Mouse (Mus musculus): ENCODE results near the gene Cs. TPM values are rescaled to one million over a fixed set of nuclear protein-coding genes. Genes with fewer than 3 reads are reported as not detected.

The Cs gene
- total and polyA plus RNA-seq, 3 experiments, result 947 to 1,148 (median 1,091) TPM

- intact Hi-C loops (cut with DNase I), result no loop called here
- DNase-seq, result no peak
- Histone ChIP-seq H3K27ac (no peak overlapping the region), H3K9ac (ENCODE audit: low read depth, low read length) (no peak overlapping the region), H3K4me3 (no peak overlapping the region), H3K36me3 (ENCODE audit: control insufficient read depth, insufficient read depth, low read length) (peaks cover 6% of the 10 kb centered on the region; the same call in 1 of the 2 replicates), H3K79me2 (replicated peaks; ENCODE audit: control insufficient read depth, insufficient read depth, low read length) (no peaks in the 10 kb centered on the region), H3K27me3 (ENCODE audit: control insufficient read depth, insufficient read depth, low read length) (no peaks in the 10 kb centered on the region), H3K4me1 (ENCODE audit: control insufficient read depth, insufficient read depth, low read length) (peaks cover 10% of the 10 kb centered on the region)
- WGBS, result 82% methylated on average over 5 of the region's 5 CpGs
- TF ChIP-seq POLR2A (IDR thresholded peaks at IDR 0.05; ENCODE audit: insufficient read depth, low read depth, low read length), result no peak
- TF ChIP-seq EP300 (IDR thresholded peaks at IDR 0.05; ENCODE audit: insufficient read depth, low read depth, low read length), result no peak
- no peak for TF ChIP-seq CTCF (IDR thresholded peaks at IDR 0.05)
These were observed 43.0 kb downstream of the Cs start for GRCm38 (mm10) chr10:128380565-128380964.

GRCm38 (mm10) chr10:128382482-128382881, 44.9 kb downstream of the Cs start:
- DNase-seq, result no peak
- H3K79me2 ChIP-seq (replicated peaks; ENCODE audit: control insufficient read depth, insufficient read depth, low read length), result no peaks in the 10 kb centered on the region
- WGBS, result 86% methylated on average over 8 of the region's 8 CpGs
- H3K4me1 ChIP-seq (ENCODE audit: control insufficient read depth, insufficient read depth, low read length), result peaks cover 8% of the 10 kb centered on the region
- no peak for TF ChIP-seq POLR2A (IDR thresholded peaks at IDR 0.05; ENCODE audit: insufficient read depth, low read depth, low read length)
- TF ChIP-seq CTCF (IDR thresholded peaks at IDR 0.05), result no peak
- no peak for TF ChIP-seq EP300 (IDR thresholded peaks at IDR 0.05; ENCODE audit: insufficient read depth, low read depth, low read length)
- intact Hi-C loops (cut with DNase I), result no loop called here
- no peaks in the 10 kb centered on the region for H3K27me3 ChIP-seq (ENCODE audit: control insufficient read depth, insufficient read depth, low read length)
- no peak overlapping the region for H3K4me3 ChIP-seq
- no peak overlapping the region for H3K9ac ChIP-seq (ENCODE audit: low read depth, low read length)
- H3K36me3 ChIP-seq (ENCODE audit: control insufficient read depth, insufficient read depth, low read length), result peaks cover 6% of the 10 kb centered on the region; the same call in 1 of the 2 replicates
- H3K27ac ChIP-seq, result no peak overlapping the region

- Histone ChIP-seq H3K4me3 (no peak overlapping the region), H3K36me3 (ENCODE audit: control insufficient read depth, insufficient read depth, low read length) (no peaks in the 10 kb centered on the region)
- TF ChIP-seq EP300 (IDR thresholded peaks at IDR 0.05; ENCODE audit: insufficient read depth, low read depth, low read length), result no peak
- no peak for TF ChIP-seq CTCF (IDR thresholded peaks at IDR 0.05)
- no peak for TF ChIP-seq POLR2A (IDR thresholded peaks at IDR 0.05; ENCODE audit: insufficient read depth, low read depth, low read length)
These were observed 48.4 kb downstream of the Cs start for GRCm38 (mm10) chr10:128385902-128386301.

GRCm38 (mm10) chr10:128388941-128389340, 51.4 kb downstream of the Cs start:
- Histone ChIP-seq H3K36me3 (ENCODE audit: control insufficient read depth, insufficient read depth, low read length) (no peaks in the 10 kb centered on the region; the same call in 1 of the 2 replicates), H3K4me1 (ENCODE audit: control insufficient read depth, insufficient read depth, low read length) (peaks cover 3% of the 10 kb centered on the region), H3K27ac (no peak overlapping the region), H3K79me2 (replicated peaks; ENCODE audit: control insufficient read depth, insufficient read depth, low read length) (no peaks in the 10 kb centered on the region), H3K9ac (ENCODE audit: low read depth, low read length) (no peak overlapping the region), H3K4me3 (no peak overlapping the region), H3K27me3 (ENCODE audit: control insufficient read depth, insufficient read depth, low read length) (no peaks in the 10 kb centered on the region)
- intact Hi-C loops (cut with DNase I), result no loop called here
- TF ChIP-seq CTCF (IDR thresholded peaks at IDR 0.05) (no peak), POLR2A (IDR thresholded peaks at IDR 0.05; ENCODE audit: insufficient read depth, low read depth, low read length) (no peak), EP300 (IDR thresholded peaks at IDR 0.05; ENCODE audit: insufficient read depth, low read depth, low read length) (no peak)
- no peak for DNase-seq
- 85% methylated on average over 14 of the region's 14 CpGs for WGBS

More at GRCm38 (mm10) chr10:128385902-128386301, 48.4 kb downstream of the Cs start:
- Histone ChIP-seq H3K27me3 (ENCODE audit: control insufficient read depth, insufficient read depth, low read length) (no peaks in the 10 kb centered on the region), H3K79me2 (replicated peaks; ENCODE audit: control insufficient read depth, insufficient read depth, low read length) (no peaks in the 10 kb centered on the region), H3K9ac (ENCODE audit: low read depth, low read length) (no peak overlapping the region), H3K4me1 (ENCODE audit: control insufficient read depth, insufficient read depth, low read length) (peaks cover 2% of the 10 kb centered on the region; the same call in 1 of the 2 replicates), H3K27ac (no peak overlapping the region)
- WGBS, result 92% methylated on average over 7 of the region's 7 CpGs
- intact Hi-C loops (cut with DNase I), result no loop called here
- no peak for DNase-seq

- H3K27ac ChIP-seq, result no peak overlapping the region
- no peak overlapping the region for H3K4me3 ChIP-seq
- TF ChIP-seq POLR2A (IDR thresholded peaks at IDR 0.05; ENCODE audit: insufficient read depth, low read depth, low read length), result no peak
- no peak for TF ChIP-seq CTCF (IDR thresholded peaks at IDR 0.05)
- no peak for TF ChIP-seq EP300 (IDR thresholded peaks at IDR 0.05; ENCODE audit: insufficient read depth, low read depth, low read length)
- DNase-seq, result no peak
- H3K4me1 ChIP-seq (ENCODE audit: control insufficient read depth, insufficient read depth, low read length), result peaks cover 3% of the 10 kb centered on the region
- 51% methylated on average over 6 of the region's 6 CpGs for WGBS
- no peaks in the 10 kb centered on the region for H3K27me3 ChIP-seq (ENCODE audit: control insufficient read depth, insufficient read depth, low read length)
- H3K79me2 ChIP-seq (replicated peaks; ENCODE audit: control insufficient read depth, insufficient read depth, low read length), result no peaks in the 10 kb centered on the region
- no peaks in the 10 kb centered on the region; the same call in 1 of the 2 replicates for H3K36me3 ChIP-seq (ENCODE audit: control insufficient read depth, insufficient read depth, low read length)
- intact Hi-C loops (cut with DNase I), result no loop called here
- H3K9ac ChIP-seq (ENCODE audit: low read depth, low read length), result no peak overlapping the region
These were observed 52.0 kb downstream of the Cs start for GRCm38 (mm10) chr10:128389570-128389969.

- Histone ChIP-seq H3K4me3 (no peak overlapping the region), H3K79me2 (replicated peaks; ENCODE audit: control insufficient read depth, insufficient read depth, low read length) (no peaks in the 10 kb centered on the region), H3K4me1 (ENCODE audit: control insufficient read depth, insufficient read depth, low read length) (peaks cover 3% of the 10 kb centered on the region), H3K36me3 (ENCODE audit: control insufficient read depth, insufficient read depth, low read length) (no peaks in the 10 kb centered on the region; the same call in 1 of the 2 replicates), H3K27ac (no peak overlapping the region), H3K27me3 (ENCODE audit: control insufficient read depth, insufficient read depth, low read length) (no peaks in the 10 kb centered on the region), H3K9ac (ENCODE audit: low read depth, low read length) (no peak overlapping the region)
- intact Hi-C loops (cut with DNase I), result no loop called here
- no peak for DNase-seq
- 91% methylated on average over 12 of the region's 12 CpGs for WGBS
- TF ChIP-seq CTCF (IDR thresholded peaks at IDR 0.05), result no peak
- no peak for TF ChIP-seq POLR2A (IDR thresholded peaks at IDR 0.05; ENCODE audit: insufficient read depth, low read depth, low read length)
These were observed 52.8 kb downstream of the Cs start for GRCm38 (mm10) chr10:128390366-128390765.
